Mouse (Mus musculus): Measurements from ENCODE around the gene Dad1. TPM values are rescaled to one million over a fixed set of nuclear protein-coding genes. Genes with fewer than 3 reads are reported as not detected.

Gene Dad1
- polyA plus RNA-seq, 2 experiments, result 133 to 224 TPM

- no peak for ATAC-seq (ENCODE audit: insufficient read depth)
- Histone ChIP-seq H3K4me1 (replicated peaks; ENCODE audit: control insufficient read depth in 2 of 2, insufficient read depth in 2 of 2, low read length in 1 of 2) (peaks cover 15 to 21% of the 10 kb centered on the region in 2 experiments), H3K27ac (no peak overlapping the region), H3K27me3 (ENCODE audit: control insufficient read depth, insufficient read depth, low read length) (no peaks in the 10 kb centered on the region), H3K36me3 (replicated peaks; ENCODE audit: control insufficient read depth, insufficient read depth, low read depth) (no peaks in the 10 kb centered on the region), H3K4me2 (ENCODE audit: low read depth) (no peak overlapping the region), H3K9ac (replicated peaks) (no peak overlapping the region), H3K4me3 (ENCODE audit: insufficient read depth in 1 of 2, low read depth in 2 of 2, low read length in 2 of 2) (no peak overlapping the region), H3K9me3 (ENCODE audit: control insufficient read depth, low read length) (no peaks in the 10 kb centered on the region)
- no peak for DNase-seq (ENCODE audit: low read depth in 3 of 3, low spot score in 3 of 3)
- TF ChIP-seq CTCF (IDR thresholded peaks at IDR 0.05; ENCODE audit: low read depth), result no peak
- no peak for TF ChIP-seq EP300 (IDR thresholded peaks at IDR 0.05; ENCODE audit: low read depth)
- WGBS (ENCODE audit: insufficient replicate concordance), result 82% methylated on average over 2 of the region's 2 CpGs
Measured at GRCm38 (mm10) chr14:54261386-54261785, 7.5 kb upstream of the Dad1 start.

GRCm38 (mm10) chr14:54260196-54260595, 6.3 kb upstream of the Dad1 start:
- Histone ChIP-seq H3K4me3 (ENCODE audit: insufficient read depth in 1 of 2, low read depth in 2 of 2, low read length in 2 of 2) (peak overlapping the region; percentile 3 to 78; a peak in 1 of 4 replicates), H3K36me3 (replicated peaks; ENCODE audit: control insufficient read depth, insufficient read depth, low read depth) (no peaks in the 10 kb centered on the region), H3K4me2 (ENCODE audit: low read depth) (peak overlapping the region; percentile 82), H3K27me3 (ENCODE audit: control insufficient read depth, insufficient read depth, low read length) (no peaks in the 10 kb centered on the region), H3K4me1 (replicated peaks; ENCODE audit: control insufficient read depth in 2 of 2, insufficient read depth in 2 of 2, low read length in 1 of 2) (peaks cover 15 to 22% of the 10 kb centered on the region in 2 experiments), H3K9me3 (ENCODE audit: control insufficient read depth, low read length) (no peaks in the 10 kb centered on the region), H3K9ac (replicated peaks) (no peak overlapping the region), H3K27ac (no peak overlapping the region)
- WGBS (ENCODE audit: insufficient replicate concordance), result 55% methylated on average over 2 of the region's 2 CpGs
- ATAC-seq (ENCODE audit: insufficient read depth) (no peak), DNase-seq (ENCODE audit: low read depth in 3 of 3, low spot score in 3 of 3) (no peak)
- TF ChIP-seq CTCF (IDR thresholded peaks at IDR 0.05; ENCODE audit: low read depth) (no peak), EP300 (IDR thresholded peaks at IDR 0.05; ENCODE audit: low read depth) (no peak)

- ATAC-seq (ENCODE audit: insufficient read depth) (no peak), DNase-seq (ENCODE audit: low read depth in 3 of 3, low spot score in 3 of 3) (no peak)
- peak overlapping the region; percentile 71 to 78 for H3K4me3 ChIP-seq (ENCODE audit: insufficient read depth in 1 of 2, low read depth in 2 of 2, low read length in 2 of 2)
- TF ChIP-seq CTCF (IDR thresholded peaks at IDR 0.05; ENCODE audit: low read depth) (no peak), EP300 (IDR thresholded peaks at IDR 0.05; ENCODE audit: low read depth) (no peak)
- 19% methylated on average over 8 of the region's 8 CpGs for WGBS (ENCODE audit: insufficient replicate concordance)
- peak overlapping the region; percentile 69 for H3K9ac ChIP-seq (replicated peaks)
- peak overlapping the region; percentile 82 for H3K4me2 ChIP-seq (ENCODE audit: low read depth)
- no peak overlapping the region for H3K27ac ChIP-seq
- H3K4me1 ChIP-seq (replicated peaks; ENCODE audit: control insufficient read depth in 2 of 2, insufficient read depth in 2 of 2, low read length in 1 of 2), result peaks cover 20 to 27% of the 10 kb centered on the region in 2 experiments
- H3K27me3 ChIP-seq (ENCODE audit: control insufficient read depth, insufficient read depth, low read length), result no peaks in the 10 kb centered on the region
- H3K36me3 ChIP-seq (replicated peaks; ENCODE audit: control insufficient read depth, insufficient read depth, low read depth), result no peaks in the 10 kb centered on the region
- H3K9me3 ChIP-seq (ENCODE audit: control insufficient read depth, low read length), result no peaks in the 10 kb centered on the region
Measured at GRCm38 (mm10) chr14:54259722-54260085, 5.8 kb upstream of the Dad1 start.

GRCm38 (mm10) chr14:54259003-54259721, 5.3 kb upstream of the Dad1 start:
- H3K27ac ChIP-seq, result peak overlapping the region; percentile 50
- peak overlapping the region; percentile 69 for H3K9ac ChIP-seq (replicated peaks)
- DNase-seq (ENCODE audit: low read depth in 3 of 3, low spot score in 3 of 3) (peak; percentile 77 to 80 (median 79)), ATAC-seq (ENCODE audit: insufficient read depth) (peak; percentile 90)
- H3K4me3 ChIP-seq (ENCODE audit: insufficient read depth in 1 of 2, low read depth in 2 of 2, low read length in 2 of 2), result peak overlapping the region; percentile 71 to 78
- peak overlapping the region; percentile 82 for H3K4me2 ChIP-seq (ENCODE audit: low read depth)
- no peaks in the 10 kb centered on the region for H3K27me3 ChIP-seq (ENCODE audit: control insufficient read depth, insufficient read depth, low read length)
- TF ChIP-seq CTCF (IDR thresholded peaks at IDR 0.05; ENCODE audit: low read depth) (no peak), EP300 (IDR thresholded peaks at IDR 0.05; ENCODE audit: low read depth) (no peak)
- no peaks in the 10 kb centered on the region for H3K36me3 ChIP-seq (replicated peaks; ENCODE audit: control insufficient read depth, insufficient read depth, low read depth)
- 1% methylated on average over 35 of the region's 35 CpGs for WGBS (ENCODE audit: insufficient replicate concordance)
- no peaks in the 10 kb centered on the region for H3K9me3 ChIP-seq (ENCODE audit: control insufficient read depth, low read length)
- H3K4me1 ChIP-seq (replicated peaks; ENCODE audit: control insufficient read depth in 2 of 2, insufficient read depth in 2 of 2, low read length in 1 of 2), result peaks cover 21 to 28% of the 10 kb centered on the region in 2 experiments

- Histone ChIP-seq H3K4me3 (ENCODE audit: insufficient read depth in 1 of 2, low read depth in 2 of 2, low read length in 2 of 2) (peak overlapping the region in 1 of 2 experiments; percentile 71; a peak in 1 of 4 replicates), H3K9ac (replicated peaks) (no peak overlapping the region)
Measured at GRCm38 (mm10) chr14:54258131-54258670, 4.3 kb upstream of the Dad1 start.

More at GRCm38 (mm10) chr14:54258131-54258670, 4.3 kb upstream of the Dad1 start:
- Histone ChIP-seq H3K9me3 (ENCODE audit: control insufficient read depth, low read length) (no peaks in the 10 kb centered on the region), H3K27me3 (ENCODE audit: control insufficient read depth, insufficient read depth, low read length) (no peaks in the 10 kb centered on the region), H3K27ac (peak overlapping the region; percentile 50; the same call in 1 of the 2 replicates), H3K4me2 (ENCODE audit: low read depth) (peak overlapping the region; percentile 82), H3K4me1 (replicated peaks; ENCODE audit: control insufficient read depth in 2 of 2, insufficient read depth in 2 of 2, low read length in 1 of 2) (peaks cover 21 to 28% of the 10 kb centered on the region in 2 experiments), H3K36me3 (replicated peaks; ENCODE audit: control insufficient read depth, insufficient read depth, low read depth) (no peaks in the 10 kb centered on the region)
- WGBS (ENCODE audit: insufficient replicate concordance), result 46% methylated on average over 7 of the region's 7 CpGs
- DNase-seq (ENCODE audit: low read depth in 3 of 3, low spot score in 3 of 3) (no peak), ATAC-seq (ENCODE audit: insufficient read depth) (no peak)
- TF ChIP-seq EP300 (IDR thresholded peaks at IDR 0.05; ENCODE audit: low read depth) (no peak), CTCF (IDR thresholded peaks at IDR 0.05; ENCODE audit: low read depth) (no peak)

Data from liver, embryonic 14.5 days (tissue).